Mouse (Mus musculus): ENCODE results near the gene Pip5k1b.
A peak's percentile ranks its signal among the peaks of the same experiment; 100 is the strongest.

The Pip5k1b gene

GRCm38 (mm10) chr19:24514661-24515642 lies 40.7 kb downstream of the Pip5k1b start:
- DNase-seq = no peak

DNA sequence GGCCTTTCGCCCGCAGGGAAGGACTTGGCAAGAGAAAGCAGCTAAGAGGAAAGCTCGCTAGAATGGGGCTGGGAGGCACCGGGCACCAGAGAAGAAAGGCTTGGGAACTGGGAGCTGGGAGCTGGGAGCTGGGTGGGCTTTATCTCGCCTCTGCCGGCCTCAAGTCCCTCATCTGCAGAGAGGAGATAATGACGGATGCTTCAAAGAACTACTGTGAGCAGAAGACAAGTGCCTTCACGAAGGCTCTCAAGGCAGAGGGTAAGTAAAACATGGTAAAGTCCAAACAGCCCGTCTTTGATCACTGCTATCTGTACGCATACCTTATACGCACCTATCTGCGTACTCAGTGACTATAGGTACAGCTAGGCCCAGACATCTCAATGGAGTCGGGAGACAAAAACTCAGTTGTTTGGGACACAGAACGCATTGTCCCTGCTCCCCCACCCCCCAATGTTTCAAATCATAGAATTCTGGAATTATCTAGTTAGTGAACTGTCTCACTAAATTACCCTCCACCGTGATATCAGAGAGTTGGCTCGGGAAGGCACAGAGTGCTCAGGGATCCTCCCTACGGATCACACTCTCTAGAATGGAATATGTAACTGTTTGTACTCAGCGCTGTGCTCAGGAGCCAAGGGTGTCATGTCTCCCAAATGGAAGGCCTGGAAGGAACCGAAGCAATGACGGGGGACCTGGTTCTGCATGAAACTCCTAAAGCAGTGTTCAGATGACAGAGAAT lies 42.4 kb downstream of the Pip5k1b start:
- no peak for DNase-seq

DNA sequence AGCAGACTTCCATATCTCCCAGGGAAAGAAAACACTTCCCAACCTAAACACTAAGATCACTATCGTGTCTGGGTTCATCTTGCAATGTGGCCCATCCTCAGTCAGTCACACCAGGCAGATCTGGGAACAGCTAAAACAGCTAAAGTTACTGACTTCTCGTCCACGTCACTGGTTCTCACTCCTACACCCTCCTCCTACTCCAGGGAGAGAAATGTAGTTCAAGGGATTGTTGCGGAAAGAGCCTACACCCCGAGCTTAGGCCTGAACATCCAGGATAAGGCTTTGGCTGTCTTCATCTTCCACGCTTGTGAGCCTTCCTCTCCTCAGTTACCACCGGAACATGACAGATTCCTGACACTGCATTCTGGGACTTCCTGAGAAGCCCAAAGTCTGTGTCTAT lies 43.7 kb downstream of the Pip5k1b start:
- DNase-seq = no peak

GRCm38 (mm10) chr19:24509391-24509790 lies 46.3 kb downstream of the Pip5k1b start:
- DNase-seq = no peak

DNA sequence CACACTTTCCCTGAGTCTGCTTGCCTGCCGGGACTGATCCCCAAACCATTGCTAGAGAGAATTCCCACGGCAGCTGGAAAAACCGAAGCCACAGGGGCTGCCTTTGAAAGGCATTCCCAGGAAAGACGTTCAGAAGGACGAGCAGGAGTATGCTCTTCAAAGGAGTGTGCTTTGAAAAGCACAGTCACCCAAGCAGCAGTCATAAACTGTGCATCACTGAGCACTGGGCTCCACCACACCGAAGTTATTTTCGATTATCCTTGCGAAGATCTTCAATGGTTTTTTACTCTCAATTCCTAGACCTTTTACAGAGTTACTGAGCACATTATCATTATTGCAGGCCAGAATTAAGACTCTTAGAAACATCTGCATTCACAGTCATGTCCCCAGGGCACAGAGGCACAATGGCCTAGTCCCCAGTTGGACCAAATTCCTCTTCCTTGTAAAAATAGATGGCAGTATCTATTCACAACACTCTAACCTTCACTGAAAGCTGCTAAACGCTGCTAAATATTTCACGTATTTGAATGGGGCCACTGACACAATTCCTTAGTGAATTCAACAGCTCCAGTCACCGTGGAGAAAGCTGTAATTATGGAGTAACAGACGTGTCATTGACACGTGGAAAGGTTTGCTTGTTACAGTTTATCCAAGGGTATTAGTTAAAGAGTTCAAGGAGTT lies 47.4 kb downstream of the Pip5k1b start:
- DNase-seq = no peak

GRCm38 (mm10) chr19:24502736-24503421 lies 52.8 kb downstream of the Pip5k1b start:
- no peak for DNase-seq

GRCm38 (mm10) chr19:24501525-24501924 lies 54.1 kb downstream of the Pip5k1b start:
- no peak for DNase-seq

DNA sequence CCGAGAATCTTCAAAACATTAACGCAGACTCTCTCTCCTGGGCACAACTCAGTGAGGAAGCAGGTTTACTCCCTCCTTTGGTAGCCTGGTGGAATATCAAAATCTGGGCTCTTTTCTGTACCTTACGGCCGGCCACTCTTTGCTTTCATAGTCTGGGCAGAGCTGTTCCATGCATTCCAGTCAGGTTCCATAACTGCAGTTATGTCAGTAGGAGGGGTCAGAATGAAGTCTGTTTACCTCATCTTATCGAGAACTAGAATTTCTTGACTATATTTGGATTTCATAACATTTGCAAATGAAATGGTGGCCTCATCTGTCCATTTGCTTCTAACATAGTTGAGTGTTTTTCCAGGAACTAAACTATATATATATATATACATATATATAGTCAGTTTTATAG lies 55.2 kb downstream of the Pip5k1b start:
- DNase-seq = no peak

DNA sequence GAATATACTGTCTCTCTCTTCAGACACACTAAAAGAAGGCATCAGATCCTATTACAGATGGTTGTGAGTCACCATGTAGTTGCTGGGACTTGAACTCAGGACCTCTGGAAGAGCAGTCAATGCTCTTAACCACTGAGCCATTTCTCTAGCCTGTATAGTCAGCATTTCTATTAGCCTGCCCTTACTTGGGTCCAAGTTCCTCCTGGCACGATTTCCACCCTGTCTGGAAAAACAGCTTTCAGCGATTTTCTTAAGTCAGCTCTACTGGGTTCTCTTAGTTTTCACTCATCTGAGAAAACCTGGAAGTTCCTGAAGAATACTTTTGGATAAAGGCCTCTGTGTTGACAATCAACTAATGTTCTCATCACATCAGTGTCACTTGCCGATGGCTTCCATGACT lies 56.4 kb downstream of the Pip5k1b start:
- DNase-seq = no peak

- no peak for DNase-seq
Measured at GRCm38 (mm10) chr19:24493887-24494286, 61.8 kb downstream of the Pip5k1b start.

DNA sequence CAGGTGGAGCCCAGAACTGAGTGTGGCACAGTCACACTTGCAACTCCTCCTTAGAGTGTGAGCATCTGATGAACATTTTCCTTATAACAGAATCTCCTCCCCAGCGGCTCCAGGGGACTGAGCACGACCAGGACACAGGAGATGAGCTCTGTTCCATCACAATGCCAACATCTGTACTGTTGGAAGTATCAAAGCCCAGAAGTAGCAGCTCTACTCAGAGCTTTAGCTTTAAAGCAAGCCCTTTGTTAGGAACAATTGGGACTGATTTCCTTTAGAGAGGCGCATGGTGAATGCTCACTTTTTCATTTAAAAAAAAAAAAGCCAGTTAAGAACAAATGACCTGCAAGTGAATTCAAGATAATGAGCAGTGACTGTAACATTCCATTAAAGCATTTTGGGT lies 63.8 kb downstream of the Pip5k1b start:
- DNase-seq = no peak

DNA sequence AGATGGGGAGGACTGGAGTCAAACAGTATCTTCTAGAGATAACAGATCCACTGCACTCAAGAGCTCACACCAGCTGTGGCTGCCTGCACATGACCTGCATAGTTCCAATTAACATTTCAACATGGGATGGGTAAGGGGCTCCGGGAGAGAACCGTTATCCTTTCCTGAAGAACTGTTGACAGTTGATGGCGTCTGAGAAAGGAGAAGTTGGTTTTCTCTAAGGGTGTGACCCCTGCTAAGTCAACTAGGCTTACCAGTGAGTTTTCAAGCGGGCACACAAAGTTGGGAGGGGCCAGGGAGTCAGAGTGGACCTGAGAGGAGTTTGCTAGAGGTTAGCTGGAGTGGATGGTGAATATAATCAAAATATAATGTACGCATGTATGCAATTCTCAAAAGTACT lies 65.4 kb downstream of the Pip5k1b start:
- DNase-seq = no peak

GRCm38 (mm10) chr19:24486433-24487296 lies 69.0 kb downstream of the Pip5k1b start:
- DNase-seq = no peak

DNA sequence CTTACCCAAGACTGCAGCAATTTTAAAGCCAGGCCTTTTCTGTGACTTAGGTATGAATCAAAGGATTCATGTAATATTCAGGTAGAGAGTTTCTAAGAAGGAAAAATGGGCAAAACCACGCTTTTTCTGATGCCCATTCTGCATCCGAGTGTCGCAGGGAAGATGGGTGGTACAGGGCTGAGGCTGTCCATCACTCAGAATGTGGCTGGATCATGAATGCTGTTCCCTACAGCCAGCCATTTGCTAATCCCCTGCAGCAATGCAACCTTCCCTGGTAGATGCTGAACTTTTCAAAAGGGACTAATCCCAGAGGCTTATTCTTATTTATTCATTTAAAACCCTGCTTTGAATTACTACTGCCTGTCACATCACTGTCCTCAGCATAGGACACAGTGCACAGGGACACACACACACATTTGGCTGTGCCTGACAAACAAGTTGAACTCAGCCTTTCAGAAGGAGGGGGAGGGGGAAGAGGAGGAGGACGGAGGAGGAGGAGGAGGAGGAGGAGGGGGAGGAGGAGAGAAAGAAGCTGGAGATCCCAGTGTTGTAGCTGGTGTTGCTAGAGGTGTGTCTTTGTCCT lies 71.0 kb downstream of the Pip5k1b start:
- DNase-seq = no peak

DNA sequence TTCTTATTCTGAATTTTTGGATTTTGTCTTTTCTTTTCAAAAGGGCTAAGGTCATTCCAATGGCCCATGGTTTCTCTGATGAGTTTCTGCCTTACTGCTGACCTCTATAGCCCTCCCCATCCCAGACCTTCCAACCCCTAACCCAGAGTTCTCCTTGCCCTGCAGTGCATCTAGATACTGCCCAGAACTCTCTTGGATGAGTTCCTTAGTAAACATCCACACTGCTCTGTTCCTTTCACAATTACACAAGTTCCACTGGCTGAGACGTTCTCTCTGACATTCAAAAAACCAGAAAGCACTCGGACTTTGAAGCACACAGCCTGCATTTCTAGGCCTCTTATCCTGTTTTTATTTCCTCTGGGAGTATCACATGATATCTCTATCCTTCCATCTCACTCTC lies 74.8 kb downstream of the Pip5k1b start:
- DNase-seq = no peak

DNA sequence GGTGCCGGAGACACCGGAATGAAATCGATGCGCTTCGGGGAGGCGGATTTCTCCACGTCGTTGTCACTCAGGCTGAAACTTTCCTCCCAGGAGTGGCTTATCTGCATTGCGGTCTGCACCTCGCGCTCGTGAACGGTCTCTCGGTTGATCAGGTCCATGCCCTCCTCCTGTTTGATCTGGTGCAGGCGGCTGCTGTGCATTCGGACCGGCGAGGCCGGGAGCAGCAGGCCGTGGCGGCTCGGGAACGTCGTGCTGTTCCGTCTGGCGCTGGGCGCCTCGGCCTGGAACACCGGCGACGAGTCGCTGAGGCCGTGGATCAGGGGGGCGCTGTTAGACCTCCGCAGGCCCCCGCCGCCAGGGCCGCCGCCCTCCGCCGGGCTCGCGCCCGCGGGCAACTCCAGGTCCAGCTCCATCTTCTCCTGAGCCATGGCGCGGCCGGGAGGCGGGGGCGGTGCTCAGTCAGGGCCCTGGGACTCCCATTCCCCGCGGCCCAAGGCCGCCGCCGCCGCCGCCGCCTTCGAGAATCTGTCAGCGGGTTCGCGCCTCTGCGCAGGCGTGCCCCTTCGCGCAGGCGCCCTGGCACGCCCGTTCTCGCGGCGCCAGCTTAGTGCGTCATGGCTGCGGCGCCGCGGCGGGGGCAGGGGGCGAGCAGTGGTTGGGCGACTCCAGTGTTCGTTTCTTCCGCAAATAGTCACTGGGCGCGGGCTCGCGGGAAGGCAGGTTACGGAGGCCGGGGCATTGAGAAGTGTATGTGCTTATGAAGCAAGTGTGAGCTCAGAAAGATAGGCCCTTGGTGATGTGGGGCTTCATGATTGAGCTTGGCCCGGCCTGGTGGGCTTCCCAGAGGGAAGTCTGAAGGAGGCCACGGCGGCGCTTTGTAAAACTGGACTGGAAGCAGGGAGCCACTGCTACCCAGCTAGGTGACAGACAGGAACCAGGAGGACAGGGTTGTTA lies 78.5 kb downstream of the Pip5k1b start, which contains the start of gene Fam122a:
Gene Fam122a, minus strand, starts transcription at position 428 of the 954 bp plus-strand sequence.
- DNase-seq = peak; percentile 84 to 89

- DNase-seq = peak in 1 of 2 experiments; percentile 9
Measured at GRCm38 (mm10) chr19:24476461-24476860, 79.2 kb downstream of the Pip5k1b start.

GRCm38 (mm10) chr19:24475281-24475680 lies 80.4 kb downstream of the Pip5k1b start:
- DNase-seq = no peak

- no peak for DNase-seq
Measured at GRCm38 (mm10) chr19:24472512-24472911, 83.2 kb downstream of the Pip5k1b start.

DNA sequence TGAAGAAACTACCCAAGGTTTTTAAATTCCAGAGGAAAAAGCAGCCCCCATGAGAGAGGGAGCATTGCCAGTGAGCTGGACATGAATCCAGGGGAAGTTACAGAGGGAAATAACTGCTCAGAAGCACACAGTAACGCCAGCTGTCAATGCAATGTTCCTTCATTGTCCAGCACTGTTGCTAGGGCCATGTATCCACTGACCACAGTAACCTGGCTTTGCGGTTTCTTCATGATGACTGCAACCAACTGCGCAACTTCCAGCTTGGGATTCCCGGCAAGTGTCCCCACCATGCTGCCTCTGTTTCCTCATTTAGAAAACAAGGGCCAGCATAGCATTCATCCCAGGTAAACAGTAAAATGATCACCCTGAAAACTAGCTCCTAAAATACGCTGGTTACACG lies 84.1 kb downstream of the Pip5k1b start:
- no peak for DNase-seq

Measured in spleen, adult 18-20 months (tissue).